Mouse (Mus musculus) right cerebral cortex, postnatal 14 days (tissue): ENCODE measurements around the gene Rsph1.
A peak's percentile ranks its signal among the peaks of the same experiment; 100 is the strongest.

ENCODE experiments used
- DNase-seq: peaks from one replicate; pipeline ENCODE4 v3.0.0; 2022

Rsph1 gene

GRCm38 (mm10) chr17:31303401-31303800 lies 26.2 kb upstream of the Rsph1 start:
- no peak for DNase-seq

GRCm38 (mm10) chr17:31300736-31301135 lies 23.6 kb upstream of the Rsph1 start:
- DNase-seq = no peak

GRCm38 (mm10) chr17:31299981-31300380 lies 22.8 kb upstream of the Rsph1 start:
- no peak for DNase-seq

- DNase-seq = no peak
These were observed 21.4 kb upstream of the Rsph1 start for GRCm38 (mm10) chr17:31298419-31299209.

GRCm38 (mm10) chr17:31297521-31297939 lies 20.3 kb upstream of the Rsph1 start:
- no peak for DNase-seq

- DNase-seq = peak; percentile 75
These were observed 19.0 kb upstream of the Rsph1 start for GRCm38 (mm10) chr17:31295892-31296781.

- DNase-seq = no peak
These were observed 18.2 kb upstream of the Rsph1 start for GRCm38 (mm10) chr17:31295215-31295891.

GRCm38 (mm10) chr17:31294363-31295214 lies 17.4 kb upstream of the Rsph1 start:
- DNase-seq = no peak

GRCm38 (mm10) chr17:31290859-31291258 lies 13.7 kb upstream of the Rsph1 start:
- DNase-seq = no peak

GRCm38 (mm10) chr17:31290311-31290710 lies 13.1 kb upstream of the Rsph1 start:
- no peak for DNase-seq

- no peak for DNase-seq
These were observed 12.0 kb upstream of the Rsph1 start for GRCm38 (mm10) chr17:31288999-31289726.

GRCm38 (mm10) chr17:31287216-31287615 lies 10.0 kb upstream of the Rsph1 start:
- DNase-seq = no peak

GRCm38 (mm10) chr17:31286492-31286891 lies 9.3 kb upstream of the Rsph1 start, which contains the start of gene Slc37a1:
Gene Slc37a1, plus strand, starts transcription at chr17:31286792.
- DNase-seq = no peak

GRCm38 (mm10) chr17:31285867-31286266 lies 8.7 kb upstream of the Rsph1 start:
- no peak for DNase-seq

GRCm38 (mm10) chr17:31282687-31283053 lies 5.5 kb upstream of the Rsph1 start:
- DNase-seq = no peak

- DNase-seq = no peak
These were observed 4.9 kb upstream of the Rsph1 start for GRCm38 (mm10) chr17:31281830-31282686.

GRCm38 (mm10) chr17:31280269-31280668 lies 3.1 kb upstream of the Rsph1 start:
- DNase-seq = no peak

- no peak for DNase-seq
These were observed 2.4 kb upstream of the Rsph1 start for GRCm38 (mm10) chr17:31279541-31279940.

GRCm38 (mm10) chr17:31277931-31278330 lies 748 bp upstream of the Rsph1 start:
- DNase-seq = no peak

GRCm38 (mm10) chr17:31276207-31276921 lies 819 bp downstream of the Rsph1 start:
- DNase-seq = peak; percentile 47
